Mouse (Mus musculus): Measurements from ENCODE around the gene Olfr172. TPM values are rescaled to one million over a fixed set of nuclear protein-coding genes. Genes with fewer than 3 reads are reported as not detected.

Gene Olfr172
- polyA plus RNA-seq (2014; fragmentation: Nextera tagmentation; extraction: Ambion mirVana) = not detected in 2 replicates

DNA sequence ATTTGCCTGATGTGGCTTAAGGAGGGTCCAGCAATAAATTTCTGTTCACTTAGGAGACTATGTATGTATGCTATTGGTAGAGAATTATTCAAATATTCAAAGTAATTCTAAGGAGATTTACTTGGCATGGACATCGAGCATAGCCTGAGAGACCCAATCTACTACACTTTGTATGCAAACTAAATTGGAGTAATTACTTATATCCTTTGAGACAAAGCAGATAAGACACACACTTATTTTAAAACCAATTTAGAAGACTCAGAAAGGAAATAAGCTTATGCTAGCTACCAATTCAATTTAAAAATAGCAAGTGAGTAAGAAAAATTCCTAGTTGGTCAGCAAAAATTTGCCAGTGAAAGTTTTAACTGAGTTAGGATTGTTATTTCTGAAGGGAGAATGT, at the start of gene Olfr172:
Olfr172 (minus strand) TSS at position 101 of the 400 bp plus-strand sequence.
- DNase-seq (ENCODE audit: low spot score) (no peak), ATAC-seq (replicated peaks; ENCODE audit: low FRiP score) (no peak)
- 87% methylated on average over 1 of the region's 1 CpGs for WGBS
- Histone ChIP-seq H3K4me3 (ENCODE audit: low read depth, low read length) (no peak within 1 kb of the TSS), H3K27me3 (ENCODE audit: control insufficient read depth, insufficient read depth, low read length) (no peaks in the 10 kb centered on the region), H3K9ac (ENCODE audit: low read length) (no peak within 1 kb of the TSS), H3K9me3 (ENCODE audit: control insufficient read depth, low read length) (no peaks in the 10 kb centered on the region), H3K36me3 (ENCODE audit: control insufficient read depth, insufficient read depth, low read length) (no peaks in the 10 kb centered on the region), H3K4me1 (replicated peaks; ENCODE audit: control insufficient read depth, insufficient read depth, low read length) (no peaks in the 10 kb centered on the region), H3K4me2 (ENCODE audit: low read depth, low read length, severe bottlenecking) (no peak within 1 kb of the TSS), H3K27ac (ENCODE audit: low read depth, low read length) (no peak within 1 kb of the TSS)

DNA sequence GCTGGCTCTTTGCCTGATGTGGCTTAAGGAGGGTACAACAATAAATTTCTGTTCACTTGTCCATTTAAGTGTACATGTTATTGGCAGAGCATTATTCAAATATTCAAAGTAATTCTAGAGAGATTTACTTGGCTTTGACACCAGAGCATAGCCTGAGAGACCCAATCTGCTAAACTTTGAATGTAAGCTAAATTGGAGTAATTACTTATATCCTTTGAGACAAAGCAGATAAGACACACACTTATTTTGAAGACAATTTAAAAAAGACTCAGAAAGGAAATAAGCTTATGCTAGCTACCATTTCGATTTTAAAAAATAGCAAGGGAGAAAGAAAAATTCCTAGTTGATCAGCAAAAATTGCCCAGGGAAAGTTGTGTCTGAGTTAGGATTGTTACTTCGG, 37.2 kb upstream of the Olfr172 start, which contains the start of gene Olfr173:
Olfr173 (minus strand) TSS at position 101 of the 400 bp plus-strand sequence.
- H3K9ac ChIP-seq (ENCODE audit: low read length) = no peak within 1 kb of the TSS
- ATAC-seq (replicated peaks; ENCODE audit: low FRiP score) (no peak), DNase-seq (ENCODE audit: low spot score) (no peak)
- H3K4me1 ChIP-seq (replicated peaks; ENCODE audit: control insufficient read depth, insufficient read depth, low read length) = no peaks in the 10 kb centered on the region
- no peak within 1 kb of the TSS for H3K27ac ChIP-seq (ENCODE audit: low read depth, low read length)
- H3K27me3 ChIP-seq (ENCODE audit: control insufficient read depth, insufficient read depth, low read length) = no peaks in the 10 kb centered on the region
- H3K36me3 ChIP-seq (ENCODE audit: control insufficient read depth, insufficient read depth, low read length) = no peaks in the 10 kb centered on the region
- no peak within 1 kb of the TSS for H3K4me2 ChIP-seq (ENCODE audit: low read depth, low read length, severe bottlenecking)
- WGBS = 83% methylated on average over 2 of the region's 2 CpGs
- no peaks in the 10 kb centered on the region for H3K9me3 ChIP-seq (ENCODE audit: control insufficient read depth, low read length)
- no peak within 1 kb of the TSS for H3K4me3 ChIP-seq (ENCODE audit: low read depth, low read length)

DNA sequence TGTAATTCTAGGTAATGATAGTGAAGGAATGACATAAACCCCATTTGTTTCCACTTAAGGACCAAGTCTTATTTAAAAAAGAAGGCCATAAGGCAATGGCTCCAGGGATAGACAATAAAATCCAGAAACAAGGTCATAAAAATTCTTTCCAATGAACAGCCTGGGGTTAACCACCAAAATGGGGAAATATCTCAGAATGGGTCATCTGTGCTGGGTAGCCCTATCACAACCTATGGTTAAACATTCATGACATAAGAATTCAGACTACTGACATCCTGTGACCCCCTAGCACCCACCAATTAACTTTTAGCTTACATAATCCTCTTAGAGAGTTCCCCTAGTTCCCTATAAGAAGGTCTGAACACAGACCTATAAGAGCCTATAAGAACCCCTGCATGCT, 6.8 kb downstream of the Olfr172 start:
- Histone ChIP-seq H3K4me1 (replicated peaks; ENCODE audit: control insufficient read depth, insufficient read depth, low read length) (no peaks in the 10 kb centered on the region), H3K36me3 (ENCODE audit: control insufficient read depth, insufficient read depth, low read length) (no peaks in the 10 kb centered on the region), H3K4me3 (ENCODE audit: low read depth, low read length) (no peak overlapping the region), H3K27me3 (ENCODE audit: control insufficient read depth, insufficient read depth, low read length) (no peaks in the 10 kb centered on the region), H3K27ac (ENCODE audit: low read depth, low read length) (no peak overlapping the region), H3K9me3 (ENCODE audit: control insufficient read depth, low read length) (no peaks in the 10 kb centered on the region), H3K9ac (ENCODE audit: low read length) (no peak overlapping the region), H3K4me2 (ENCODE audit: low read depth, low read length, severe bottlenecking) (no peak overlapping the region)
- no peak for DNase-seq (ENCODE audit: low spot score)
- no peak for ATAC-seq (replicated peaks; ENCODE audit: low FRiP score)

DNA sequence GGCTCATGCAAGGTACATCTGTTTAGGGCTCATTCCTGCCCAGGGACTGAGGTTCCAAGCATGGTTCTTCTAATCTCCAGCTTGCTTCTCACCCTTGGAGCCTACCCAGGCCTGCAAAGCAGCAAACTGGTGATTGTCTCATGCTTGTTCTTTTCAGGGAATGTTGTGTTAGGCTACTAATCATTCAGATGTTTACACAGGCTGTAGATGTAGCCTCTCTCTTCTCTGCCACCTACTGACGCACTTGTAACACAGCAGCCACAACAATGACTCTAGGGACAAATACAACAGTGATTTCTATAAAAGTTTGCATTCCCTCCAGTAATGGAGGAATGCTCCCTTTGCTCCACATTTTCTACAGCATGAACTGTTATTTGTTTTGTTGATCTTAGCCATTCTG, 11.7 kb downstream of the Olfr172 start:
- ATAC-seq (replicated peaks; ENCODE audit: low FRiP score) = no peak
- no peaks in the 10 kb centered on the region for H3K4me1 ChIP-seq (replicated peaks; ENCODE audit: control insufficient read depth, insufficient read depth, low read length)
- 19% methylated on average over 1 of the region's 1 CpGs for WGBS
- H3K9me3 ChIP-seq (ENCODE audit: control insufficient read depth, low read length) = no peaks in the 10 kb centered on the region
- no peak overlapping the region for H3K27ac ChIP-seq (ENCODE audit: low read depth, low read length)
- no peaks in the 10 kb centered on the region for H3K36me3 ChIP-seq (ENCODE audit: control insufficient read depth, insufficient read depth, low read length)
- no peak for DNase-seq (ENCODE audit: low spot score)
- H3K27me3 ChIP-seq (ENCODE audit: control insufficient read depth, insufficient read depth, low read length) = no peaks in the 10 kb centered on the region
- H3K9ac ChIP-seq (ENCODE audit: low read length) = no peak overlapping the region
- no peak overlapping the region for H3K4me3 ChIP-seq (ENCODE audit: low read depth, low read length)
- no peak overlapping the region for H3K4me2 ChIP-seq (ENCODE audit: low read depth, low read length, severe bottlenecking)

DNA sequence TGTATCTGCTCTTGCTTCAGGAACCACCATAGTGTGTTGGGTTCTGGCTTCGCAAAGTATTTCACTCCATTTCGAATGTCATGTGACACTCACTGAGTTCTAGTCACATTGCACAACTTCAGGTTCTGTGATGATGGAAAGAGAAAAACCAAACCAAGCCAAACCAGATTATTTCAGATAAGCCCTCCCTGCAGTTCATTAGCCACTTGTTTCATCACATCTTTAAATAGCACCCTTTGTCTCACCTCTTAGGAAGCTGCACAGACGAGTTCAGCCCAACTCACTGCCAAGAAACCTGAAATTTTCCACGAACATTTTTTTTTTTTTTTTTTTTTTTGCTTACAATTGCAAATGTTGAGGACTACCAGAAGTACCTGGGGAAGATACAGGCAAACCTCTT, 16.3 kb downstream of the Olfr172 start:
- no peak for DNase-seq (ENCODE audit: low spot score)
- Histone ChIP-seq H3K27me3 (ENCODE audit: control insufficient read depth, insufficient read depth, low read length) (no peaks in the 10 kb centered on the region), H3K4me1 (replicated peaks; ENCODE audit: control insufficient read depth, insufficient read depth, low read length) (no peaks in the 10 kb centered on the region), H3K27ac (ENCODE audit: low read depth, low read length) (no peak overlapping the region), H3K4me3 (ENCODE audit: low read depth, low read length) (no peak overlapping the region), H3K9ac (ENCODE audit: low read length) (no peak overlapping the region), H3K4me2 (ENCODE audit: low read depth, low read length, severe bottlenecking) (no peak overlapping the region), H3K36me3 (ENCODE audit: control insufficient read depth, insufficient read depth, low read length) (no peaks in the 10 kb centered on the region), H3K9me3 (ENCODE audit: control insufficient read depth, low read length) (no peaks in the 10 kb centered on the region)
- 76% methylated on average over 4 of the region's 4 CpGs for WGBS
- ATAC-seq (replicated peaks; ENCODE audit: low FRiP score) = no peak

DNA sequence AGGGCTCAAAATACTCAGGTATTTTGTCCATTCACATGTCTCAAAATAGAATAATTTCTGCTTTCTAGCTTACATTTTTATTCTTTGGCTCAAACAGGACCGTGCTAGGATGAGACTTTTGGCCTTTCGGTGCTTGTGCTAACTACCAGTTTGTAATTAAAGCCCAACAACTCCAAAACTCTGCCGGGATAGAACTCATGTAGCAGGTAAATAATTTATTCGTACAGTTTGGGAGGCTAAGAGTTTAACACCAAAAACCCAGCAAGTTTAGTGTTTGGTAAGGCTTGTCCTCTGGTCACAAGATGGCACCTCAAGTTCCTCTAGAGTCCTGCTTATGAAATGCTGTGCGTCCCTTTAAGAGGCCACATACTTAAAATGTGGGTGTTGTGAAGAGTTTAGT, 22.2 kb downstream of the Olfr172 start:
- WGBS = 94% methylated on average over 5 of the region's 5 CpGs
- H3K9ac ChIP-seq (ENCODE audit: low read length) = no peak overlapping the region
- no peaks in the 10 kb centered on the region for H3K27me3 ChIP-seq (ENCODE audit: control insufficient read depth, insufficient read depth, low read length)
- H3K4me1 ChIP-seq (replicated peaks; ENCODE audit: control insufficient read depth, insufficient read depth, low read length) = no peaks in the 10 kb centered on the region
- ATAC-seq (replicated peaks; ENCODE audit: low FRiP score) (no peak), DNase-seq (ENCODE audit: low spot score) (no peak)
- no peak overlapping the region for H3K27ac ChIP-seq (ENCODE audit: low read depth, low read length)
- no peak overlapping the region for H3K4me3 ChIP-seq (ENCODE audit: low read depth, low read length)
- no peaks in the 10 kb centered on the region for H3K36me3 ChIP-seq (ENCODE audit: control insufficient read depth, insufficient read depth, low read length)
- H3K4me2 ChIP-seq (ENCODE audit: low read depth, low read length, severe bottlenecking) = no peak overlapping the region
- H3K9me3 ChIP-seq (ENCODE audit: control insufficient read depth, low read length) = no peaks in the 10 kb centered on the region

DNA sequence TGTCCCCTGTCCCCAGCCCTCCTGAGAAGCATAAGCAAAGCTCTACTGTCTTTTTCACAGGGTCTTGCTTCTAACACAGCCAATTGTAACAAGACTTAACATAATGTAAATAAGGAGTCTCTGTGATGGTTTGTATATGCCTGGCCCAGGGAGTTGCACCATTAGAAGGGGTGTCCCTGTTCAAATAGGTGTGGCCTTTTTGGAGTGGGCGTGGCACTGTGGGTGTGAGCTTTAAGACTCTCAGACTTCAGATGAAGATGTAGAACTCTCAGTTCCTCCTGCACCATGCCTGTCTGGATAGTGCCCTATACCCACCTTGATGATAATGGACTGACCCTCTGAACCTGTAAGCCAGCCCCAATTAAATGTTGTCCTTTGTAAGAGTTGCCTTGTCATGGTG, 24.2 kb downstream of the Olfr172 start:
- Histone ChIP-seq H3K4me2 (ENCODE audit: low read depth, low read length, severe bottlenecking) (no peak overlapping the region), H3K27me3 (ENCODE audit: control insufficient read depth, insufficient read depth, low read length) (no peaks in the 10 kb centered on the region), H3K9me3 (ENCODE audit: control insufficient read depth, low read length) (no peaks in the 10 kb centered on the region), H3K36me3 (ENCODE audit: control insufficient read depth, insufficient read depth, low read length) (peaks cover 2% of the 10 kb centered on the region; the same call in 1 of the 2 replicates), H3K9ac (ENCODE audit: low read length) (no peak overlapping the region), H3K27ac (ENCODE audit: low read depth, low read length) (no peak overlapping the region), H3K4me3 (ENCODE audit: low read depth, low read length) (no peak overlapping the region), H3K4me1 (replicated peaks; ENCODE audit: control insufficient read depth, insufficient read depth, low read length) (no peaks in the 10 kb centered on the region)
- DNase-seq (ENCODE audit: low spot score) = no peak
- 100% methylated on average over 1 of the region's 1 CpGs for WGBS
- no peak for ATAC-seq (replicated peaks; ENCODE audit: low FRiP score)

DNA sequence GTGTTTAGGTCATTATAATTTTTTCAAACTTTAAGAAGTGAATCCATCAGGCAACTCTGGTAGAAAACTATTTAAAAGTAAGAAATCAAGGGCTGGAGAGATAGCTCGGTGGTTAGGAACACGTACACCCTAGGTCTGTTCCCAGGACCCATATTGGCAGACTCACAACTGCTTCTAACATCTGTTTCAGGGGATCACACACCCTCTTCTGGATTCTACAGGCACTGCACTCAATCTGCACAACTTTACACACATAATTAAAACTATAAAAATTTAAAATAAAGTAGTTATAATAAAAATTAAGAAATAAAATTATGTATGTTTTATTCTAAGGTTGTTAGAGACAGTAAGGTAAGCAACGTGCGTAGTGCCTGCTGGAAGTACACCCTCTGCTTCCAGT, 24.8 kb downstream of the Olfr172 start:
- 84% methylated on average over 4 of the region's 4 CpGs for whole genome bisulfite sequencing
- Histone ChIP-seq H3K4me2 (ENCODE audit: low read depth, low read length, severe bottlenecking) (no peak overlapping the region), H3K4me1 (replicated peaks; ENCODE audit: control insufficient read depth, insufficient read depth, low read length) (no peaks in the 10 kb centered on the region), H3K9ac (ENCODE audit: low read length) (no peak overlapping the region), H3K36me3 (ENCODE audit: control insufficient read depth, insufficient read depth, low read length) (peaks cover 2% of the 10 kb centered on the region; the same call in 1 of the 2 replicates), H3K4me3 (ENCODE audit: low read depth, low read length) (no peak overlapping the region), H3K9me3 (ENCODE audit: control insufficient read depth, low read length) (no peaks in the 10 kb centered on the region), H3K27ac (ENCODE audit: low read depth, low read length) (no peak overlapping the region), H3K27me3 (ENCODE audit: control insufficient read depth, insufficient read depth, low read length) (no peaks in the 10 kb centered on the region)
- ATAC-seq (replicated peaks; ENCODE audit: low FRiP score) (no peak), DNase-seq (ENCODE audit: low spot score) (no peak)

DNA sequence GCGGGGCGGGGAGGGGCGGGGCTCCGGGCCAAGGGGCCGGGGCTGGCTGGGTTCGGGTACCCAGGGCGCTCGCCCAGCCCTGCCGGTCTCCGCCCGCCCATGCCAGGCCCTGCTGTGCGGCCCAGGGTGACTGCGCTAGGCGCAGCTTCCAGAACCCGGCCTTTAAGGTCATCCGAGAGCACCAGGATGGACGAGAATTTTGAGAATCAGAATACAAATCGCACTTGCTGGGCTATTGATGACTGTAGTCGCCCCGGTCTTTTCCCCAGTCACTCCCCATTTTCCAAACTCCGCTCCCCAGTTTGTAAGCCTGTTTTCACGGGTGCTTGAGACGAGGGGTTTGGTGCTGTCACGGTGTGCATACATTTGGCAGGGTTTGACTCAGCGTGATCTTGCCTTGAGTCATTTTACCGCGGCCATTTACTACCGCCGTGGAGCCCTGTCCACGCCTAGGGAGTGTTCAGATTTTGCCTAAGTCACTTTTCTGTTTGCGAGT, 34.8 kb downstream of the Olfr172 start:
- 1% methylated on average over 23 of the region's 31 CpGs for WGBS
- Histone ChIP-seq H3K27me3 (ENCODE audit: control insufficient read depth, insufficient read depth, low read length) (no peaks in the 10 kb centered on the region), H3K9me3 (ENCODE audit: control insufficient read depth, low read length) (no peaks in the 10 kb centered on the region), H3K9ac (ENCODE audit: low read length) (peak overlapping the region; percentile 73), H3K27ac (ENCODE audit: low read depth, low read length) (peak overlapping the region; percentile 60; the same call in 1 of the 2 replicates), H3K36me3 (ENCODE audit: control insufficient read depth, insufficient read depth, low read length) (peaks cover 3% of the 10 kb centered on the region; the same call in 1 of the 2 replicates), H3K4me1 (replicated peaks; ENCODE audit: control insufficient read depth, insufficient read depth, low read length) (no peaks in the 10 kb centered on the region), H3K4me3 (ENCODE audit: low read depth, low read length) (peak overlapping the region; percentile 65), H3K4me2 (ENCODE audit: low read depth, low read length, severe bottlenecking) (peak overlapping the region; percentile 56)
- DNase-seq (ENCODE audit: low spot score) (no peak), ATAC-seq (replicated peaks; ENCODE audit: low FRiP score) (peak; percentile 93)

All from forebrain, embryonic 11.5 days (tissue).